Mouse (Mus musculus) neural tube, embryonic 13.5 days (tissue): ENCODE results near the gene Dnajb4. TPM values are rescaled to one million over a fixed set of nuclear protein-coding genes. Genes with fewer than 3 reads are reported as not detected.

Experiments
- ATAC-seq: fragments of 200-750 bp; cut with Nextera tagmentation; 2 replicates; pipeline ENCODE4 v1.8.0; 2017; ENCODE audit warnings: low read depth, mild to moderate bottlenecking, moderate TSS enrichment, moderate library complexity
- H3K27ac ChIP-seq: fragments of 300-500 bp; sonication (generic); replicated peaks from 2 replicates; pipeline ENCODE4 v1.5.1; 2015; ENCODE audit warnings: moderate library complexity, mild to moderate bottlenecking, inconsistent platforms
- H3K27me3 ChIP-seq: fragments of 300-500 bp; sonication (generic); 2 replicates; pipeline ENCODE4 v1.6.1; 2015; ENCODE audit warnings: mild to moderate bottlenecking, inconsistent platforms
- H3K36me3 ChIP-seq: fragments of 300-500 bp; sonication (generic); 2 replicates; pipeline ENCODE4 v1.6.1; 2015; ENCODE audit warnings: mild to moderate bottlenecking, inconsistent platforms
- H3K4me1 ChIP-seq: fragments of 300-500 bp; sonication (generic); replicated peaks from 2 replicates; pipeline ENCODE4 v1.6.1; 2015; ENCODE audit warnings: inconsistent platforms
- H3K4me2 ChIP-seq: fragments of 300-500 bp; sonication (generic); 2 replicates; pipeline ENCODE4 v1.6.1; 2015; ENCODE audit warnings: inconsistent platforms, mild to moderate bottlenecking, moderate library complexity
- H3K4me3 ChIP-seq: fragments of 300-500 bp; sonication (generic); 2 replicates; pipeline ENCODE4 v1.5.1; 2015; ENCODE audit warnings: mild to moderate bottlenecking, inconsistent platforms
- H3K9ac ChIP-seq: fragments of 300-500 bp; sonication (generic); 2 replicates; pipeline ENCODE4 v1.6.1; 2015; ENCODE audit warnings: moderate library complexity, mild to moderate bottlenecking, inconsistent platforms
- H3K9me3 ChIP-seq: fragments of 300-500 bp; sonication (generic); 2 replicates; pipeline ENCODE4 v1.6.1; 2016; ENCODE audit warnings: inconsistent platforms
- WGBS: fragments of 180-500 bp; shearing (Covaris S2); methylation state at CpG from one replicate; pipeline ENCODE4 v1.1.7; 2015; 5-methylcytosine and 5-hydroxymethylcytosine counted together
- polyA plus RNA-seq: library from polyadenylated mRNA; unstranded; fragments of >200 nt; fragmentation: Nextera tagmentation; extraction: Ambion mirVana; gene quantifications from 2 replicates; pipeline ENCODE4 v1.2.1, GENCODE M21; 2015

Gene Dnajb4
- polyA plus RNA-seq, 1 experiment from 2014 or later, result 38.5 TPM

DNA sequence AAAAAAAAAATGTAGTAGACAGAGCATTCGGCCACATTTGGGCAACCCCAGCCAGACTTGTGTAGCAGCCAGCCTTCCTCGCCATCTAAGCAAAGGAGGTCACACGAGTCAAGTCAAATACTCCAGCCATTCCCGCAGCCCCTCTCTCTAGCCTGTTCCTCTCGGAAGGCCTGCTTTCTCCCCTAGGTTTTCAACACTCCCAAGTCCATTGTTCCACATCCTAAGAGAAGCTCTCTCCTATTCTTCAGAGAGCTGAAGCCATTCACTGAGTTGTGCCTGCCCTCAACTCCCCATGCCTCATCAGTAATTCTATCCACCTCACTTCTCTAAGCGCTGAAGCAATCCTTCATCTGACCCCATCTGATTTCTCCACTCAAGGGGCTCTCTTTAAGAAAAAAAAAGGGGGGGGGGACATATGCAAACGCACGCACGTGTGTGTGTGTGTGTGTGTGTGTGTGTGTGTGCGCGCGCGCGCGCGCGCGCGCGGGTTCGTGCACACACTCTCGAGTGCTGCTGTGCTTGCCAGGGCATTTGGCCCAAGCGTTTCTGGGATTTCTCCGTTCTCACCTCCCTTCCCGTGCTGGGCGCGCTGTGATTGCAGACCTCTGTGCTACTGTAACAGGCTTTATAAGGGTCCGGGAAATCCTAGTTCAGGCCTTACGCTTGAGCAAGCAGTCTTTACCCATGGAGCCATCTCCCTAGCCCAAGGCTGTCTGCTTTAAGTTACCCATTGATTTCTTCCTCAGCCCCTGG, 43.2 kb downstream of the Dnajb4 start:
- H3K4me3 ChIP-seq, result peak overlapping the region; percentile 58
- peaks cover 25% of the 10 kb centered on the region for H3K4me1 ChIP-seq
- peak overlapping the region; percentile 82 for H3K9ac ChIP-seq
- no peaks in the 10 kb centered on the region for H3K36me3 ChIP-seq
- ATAC-seq, result peak; percentile 52
- no peaks in the 10 kb centered on the region for H3K9me3 ChIP-seq
- 7% methylated on average over 29 of the region's 29 CpGs for WGBS
- H3K27ac ChIP-seq, result peak overlapping the region; percentile 61
- H3K27me3 ChIP-seq, result peaks cover 12% of the 10 kb centered on the region
- peak overlapping the region; percentile 95 for H3K4me2 ChIP-seq

- Histone ChIP-seq H3K36me3 (no peaks in the 10 kb centered on the region), H3K27me3 (peaks cover 12% of the 10 kb centered on the region), H3K4me1 (peaks cover 25% of the 10 kb centered on the region), H3K27ac (peak within 1 kb of the TSS; percentile 61), H3K9ac (peak within 1 kb of the TSS; percentile 82), H3K4me3 (peak within 1 kb of the TSS; percentile 58), H3K4me2 (peak within 1 kb of the TSS; percentile 95), H3K9me3 (no peaks in the 10 kb centered on the region)
- 6% methylated on average over 10 of the region's 10 CpGs for WGBS
- ATAC-seq, result peak; percentile 69
Measured at GRCm38 (mm10) chr3:152166099-152166423, 44.0 kb downstream of the Dnajb4 start, which contains the start of gene Gipc2. TSS of gene Gipc2 (minus strand) at chr3:152166230.

DNA sequence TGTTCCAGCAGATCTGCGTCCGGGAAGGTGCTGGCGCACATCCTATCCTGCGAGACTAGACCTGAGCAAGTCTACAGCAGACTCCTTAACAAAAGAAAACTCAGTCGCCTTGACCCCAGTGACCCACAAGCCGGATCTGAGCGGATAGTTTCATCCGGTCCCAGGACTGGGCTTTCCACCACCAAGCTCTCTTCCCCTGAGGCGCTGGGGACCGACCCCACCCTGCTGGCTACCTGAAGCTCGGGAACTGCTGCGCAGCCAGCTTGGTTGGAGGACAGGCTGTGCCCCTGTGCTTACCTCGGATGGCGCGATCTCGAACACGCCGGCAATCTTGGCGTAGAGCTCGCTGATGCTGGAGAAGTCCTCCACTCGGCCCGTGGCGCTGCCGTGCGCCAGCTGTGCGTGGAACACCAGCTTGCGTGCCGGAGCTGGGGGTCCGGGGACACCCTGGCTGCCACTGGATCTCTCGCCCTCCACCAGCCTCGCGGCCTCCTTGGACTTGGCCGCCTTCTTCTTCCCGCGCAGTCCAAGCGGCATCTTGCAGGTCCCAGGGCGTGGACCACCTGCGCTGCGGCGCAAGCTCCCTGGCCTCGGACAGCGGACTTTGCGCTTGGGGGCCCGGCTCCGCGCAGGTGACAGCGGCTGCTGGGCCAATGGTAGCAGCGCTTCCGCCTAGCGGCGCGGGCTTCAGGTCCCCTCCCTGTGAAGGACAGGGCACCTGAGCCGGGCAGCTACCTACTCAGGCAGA, 44.6 kb downstream of the Dnajb4 start:
- H3K27ac ChIP-seq, result peak overlapping the region; percentile 61
- ATAC-seq, result peak; percentile 76
- H3K4me3 ChIP-seq, result peak overlapping the region; percentile 58
- peak overlapping the region; percentile 82 for H3K9ac ChIP-seq
- H3K4me1 ChIP-seq, result peaks cover 25% of the 10 kb centered on the region
- 1% methylated on average over 53 of the region's 53 CpGs for WGBS
- H3K36me3 ChIP-seq, result no peaks in the 10 kb centered on the region
- H3K9me3 ChIP-seq, result no peaks in the 10 kb centered on the region
- H3K27me3 ChIP-seq, result peaks cover 12% of the 10 kb centered on the region
- H3K4me2 ChIP-seq, result peak overlapping the region; percentile 95

- H3K4me1 ChIP-seq, result peaks cover 25% of the 10 kb centered on the region
- no peaks in the 10 kb centered on the region for H3K36me3 ChIP-seq
- H3K9me3 ChIP-seq, result no peaks in the 10 kb centered on the region
- 36% methylated on average over 9 of the region's 9 CpGs for WGBS
- H3K27ac ChIP-seq, result no peak overlapping the region
- peak overlapping the region; percentile 95 for H3K4me2 ChIP-seq
- H3K9ac ChIP-seq, result peak overlapping the region; percentile 82
- peak overlapping the region; percentile 58 for H3K4me3 ChIP-seq
- peak; percentile 7; the same call in 1 of the 2 replicates for ATAC-seq
- H3K27me3 ChIP-seq, result peaks cover 12% of the 10 kb centered on the region
Measured at GRCm38 (mm10) chr3:152165014-152165350, 45.1 kb downstream of the Dnajb4 start.

- no peaks in the 10 kb centered on the region for H3K9me3 ChIP-seq
- H3K27ac ChIP-seq, result no peak overlapping the region
- peaks cover 25% of the 10 kb centered on the region for H3K4me1 ChIP-seq
- WGBS, result 92% methylated on average over 8 of the region's 8 CpGs
- H3K4me2 ChIP-seq, result no peak overlapping the region
- ATAC-seq, result no peak
- H3K36me3 ChIP-seq, result no peaks in the 10 kb centered on the region
- H3K4me3 ChIP-seq, result no peak overlapping the region
- no peak overlapping the region for H3K9ac ChIP-seq
- H3K27me3 ChIP-seq, result peaks cover 12% of the 10 kb centered on the region
Measured at GRCm38 (mm10) chr3:152163320-152163719, 46.8 kb downstream of the Dnajb4 start.

DNA sequence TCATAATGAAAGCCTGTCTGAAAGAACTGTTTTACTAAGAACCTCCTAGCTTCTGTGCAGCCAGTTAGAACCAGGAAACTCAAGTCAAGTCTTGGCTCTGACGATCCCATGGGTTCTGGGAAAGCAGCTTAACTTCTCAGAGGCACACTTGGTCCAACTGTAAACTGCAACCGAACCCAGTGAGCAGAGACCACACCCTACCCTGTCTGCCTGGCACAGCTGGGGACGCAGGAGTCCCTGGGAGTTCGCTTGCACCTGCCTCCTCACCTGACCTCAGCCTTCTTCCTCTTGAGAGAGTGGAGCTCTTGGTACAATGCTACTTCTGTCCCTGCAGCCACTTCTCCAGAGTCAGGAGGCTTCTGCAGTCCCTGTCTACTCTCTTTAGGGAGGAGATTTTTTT, 49.5 kb downstream of the Dnajb4 start:
- Histone ChIP-seq H3K4me3 (no peak overlapping the region), H3K4me2 (no peak overlapping the region), H3K9me3 (no peaks in the 10 kb centered on the region), H3K36me3 (no peaks in the 10 kb centered on the region), H3K9ac (no peak overlapping the region), H3K4me1 (peaks cover 7% of the 10 kb centered on the region), H3K27ac (no peak overlapping the region), H3K27me3 (peaks cover 6% of the 10 kb centered on the region)
- ATAC-seq, result no peak
- 59% methylated on average over 4 of the region's 4 CpGs for WGBS

DNA sequence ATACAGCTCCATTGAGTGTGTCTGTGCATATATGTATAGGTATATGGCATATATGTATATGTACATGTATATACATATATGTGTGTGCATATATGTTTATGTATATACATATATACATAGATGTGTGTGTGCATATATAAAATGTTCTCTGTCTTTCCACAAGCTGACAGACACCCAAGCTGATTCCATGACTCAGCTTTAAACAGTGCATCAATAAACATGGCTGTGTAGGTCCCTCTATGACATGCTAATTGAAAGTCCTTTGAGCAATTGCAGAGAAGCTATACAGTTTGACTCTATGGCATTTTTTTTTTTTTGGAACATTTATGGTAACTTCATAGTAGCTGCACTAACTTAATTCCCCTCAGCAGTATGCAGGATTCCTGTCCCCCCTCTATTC, 50.8 kb downstream of the Dnajb4 start:
- Histone ChIP-seq H3K27ac (no peak overlapping the region), H3K4me2 (no peak overlapping the region), H3K4me1 (peaks cover 4% of the 10 kb centered on the region; the same call in 1 of the 2 replicates), H3K27me3 (no peaks in the 10 kb centered on the region; the same call in 1 of the 2 replicates), H3K36me3 (no peaks in the 10 kb centered on the region), H3K9me3 (no peaks in the 10 kb centered on the region), H3K9ac (no peak overlapping the region), H3K4me3 (no peak overlapping the region)
- ATAC-seq, result peak; percentile 28; the same call in 1 of the 2 replicates

DNA sequence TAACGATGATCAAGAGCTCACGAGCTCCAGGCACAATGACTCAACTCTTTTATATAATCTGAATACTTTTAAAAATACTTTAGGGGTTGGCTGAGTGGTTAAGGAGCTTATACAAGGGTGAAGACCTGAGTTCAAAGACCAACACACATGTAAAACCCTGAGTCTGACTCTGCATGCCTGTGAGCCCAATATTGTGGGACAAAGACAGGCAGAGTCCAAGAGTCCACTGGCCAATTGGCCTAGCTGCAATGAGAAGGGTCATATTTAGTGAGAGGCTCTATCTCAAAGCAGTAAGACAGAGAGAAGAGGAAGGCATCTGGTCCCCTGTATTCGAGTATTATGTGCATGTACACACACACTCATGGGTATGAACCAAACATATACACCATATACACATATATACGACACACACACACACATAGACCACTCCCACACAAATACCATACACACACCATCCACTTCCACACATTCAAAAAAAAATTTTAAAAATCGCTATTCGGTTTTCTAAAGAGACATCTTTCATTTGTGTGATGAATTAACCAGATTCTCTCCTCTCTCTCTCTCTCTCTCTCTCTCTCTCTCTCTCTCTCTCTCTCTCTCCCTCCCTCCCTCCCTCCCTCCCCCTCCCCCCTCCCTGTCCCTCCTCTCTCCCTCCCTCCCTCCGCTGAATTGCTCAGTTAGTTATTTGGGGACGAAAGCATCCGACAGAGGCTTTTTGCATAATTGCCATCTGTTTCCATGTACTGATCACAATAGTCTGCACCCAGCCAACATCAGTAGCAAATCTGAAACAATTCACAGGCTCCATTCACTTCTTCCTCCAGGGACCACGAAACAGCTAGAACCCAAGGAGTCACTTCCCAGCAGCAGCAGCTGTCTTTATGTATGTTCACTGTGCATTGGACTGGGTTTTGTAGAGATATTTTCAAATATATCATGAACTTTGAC, 51.5 kb downstream of the Dnajb4 start:
- ATAC-seq, result peak; percentile 74; the same call in 1 of the 2 replicates
- Histone ChIP-seq H3K4me2 (no peak overlapping the region), H3K9ac (no peak overlapping the region), H3K27ac (no peak overlapping the region), H3K9me3 (no peaks in the 10 kb centered on the region), H3K27me3 (no peaks in the 10 kb centered on the region), H3K36me3 (no peaks in the 10 kb centered on the region), H3K4me3 (no peak overlapping the region), H3K4me1 (peaks cover 4% of the 10 kb centered on the region; the same call in 1 of the 2 replicates)
- 58% methylated on average over 10 of the region's 10 CpGs for WGBS

DNA sequence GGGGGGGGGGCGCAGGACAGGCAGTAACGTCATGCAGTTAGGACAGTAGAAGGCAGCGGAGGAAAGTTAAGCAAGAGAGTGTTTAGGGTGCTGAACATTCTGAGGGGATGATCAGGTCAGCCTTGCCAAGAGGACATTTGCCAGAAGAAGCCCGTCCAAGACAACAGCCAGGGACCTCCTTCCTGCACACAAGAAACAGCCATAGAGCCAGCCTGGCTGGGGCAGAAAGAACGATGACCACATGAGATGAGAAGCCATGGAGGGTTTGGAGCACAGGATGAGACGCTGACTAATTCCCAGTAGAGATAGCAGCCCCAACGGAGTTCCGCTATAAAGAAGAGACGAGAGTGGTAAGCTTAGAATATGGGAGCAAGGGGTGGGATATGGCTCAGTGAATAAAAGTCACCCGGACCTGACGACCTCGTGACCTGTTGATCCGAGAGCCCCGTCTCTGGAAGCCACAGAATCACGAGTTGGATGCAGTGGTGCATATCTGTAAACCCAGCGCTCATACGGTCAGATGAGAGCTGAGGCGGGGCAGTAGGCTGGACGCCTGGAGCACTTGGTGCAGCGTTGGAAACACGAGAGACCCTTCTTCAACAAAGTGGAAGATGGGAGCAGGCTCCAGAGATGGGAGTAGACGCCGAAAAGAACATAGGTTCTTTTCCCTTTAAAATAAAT, 53.1 kb downstream of the Dnajb4 start:
- H3K27ac ChIP-seq, result no peak overlapping the region
- H3K4me2 ChIP-seq, result no peak overlapping the region
- H3K9me3 ChIP-seq, result no peaks in the 10 kb centered on the region
- no peaks in the 10 kb centered on the region for H3K27me3 ChIP-seq
- 84% methylated on average over 23 of the region's 23 CpGs for WGBS
- no peak overlapping the region for H3K4me3 ChIP-seq
- no peak for ATAC-seq
- H3K36me3 ChIP-seq, result no peaks in the 10 kb centered on the region
- peaks cover 4% of the 10 kb centered on the region; the same call in 1 of the 2 replicates for H3K4me1 ChIP-seq
- H3K9ac ChIP-seq, result no peak overlapping the region

DNA sequence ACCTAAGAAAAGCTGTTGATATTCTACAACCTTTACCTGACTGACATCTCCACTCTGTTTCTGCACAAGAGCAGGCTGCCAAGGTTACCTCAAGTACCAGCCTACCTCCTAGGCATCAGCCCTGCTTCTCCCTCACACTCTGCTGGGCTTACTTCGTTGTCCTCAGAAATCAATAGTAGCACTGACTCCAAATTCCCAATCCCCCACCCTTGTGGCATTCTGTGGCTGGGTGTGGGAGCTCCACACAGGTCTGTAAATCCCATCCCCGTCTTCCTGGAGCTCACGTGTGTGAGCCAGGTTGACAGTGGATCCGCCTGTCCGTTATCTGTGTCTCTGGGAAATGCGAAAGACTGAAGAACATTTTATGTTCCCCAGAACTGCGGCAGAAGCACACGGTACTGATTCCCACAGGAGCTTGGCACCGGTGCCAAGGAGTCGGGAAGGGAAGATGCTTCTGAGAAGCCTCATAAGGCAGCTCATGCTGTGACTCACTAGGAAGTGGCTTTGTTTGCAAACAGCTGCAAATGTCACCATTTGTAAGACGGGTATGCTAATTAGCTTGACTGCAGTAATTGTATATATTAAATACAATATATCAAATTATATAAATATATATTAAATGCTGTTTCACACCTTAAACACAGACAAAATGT, 54.7 kb downstream of the Dnajb4 start:
- no peaks in the 10 kb centered on the region for H3K27me3 ChIP-seq
- no peak overlapping the region for H3K4me2 ChIP-seq
- ATAC-seq, result no peak; the same call in 1 of the 2 replicates
- no peak overlapping the region for H3K4me3 ChIP-seq
- H3K4me1 ChIP-seq, result peaks cover 4% of the 10 kb centered on the region; the same call in 1 of the 2 replicates
- H3K9ac ChIP-seq, result no peak overlapping the region
- H3K36me3 ChIP-seq, result no peaks in the 10 kb centered on the region
- peak overlapping the region; percentile 25; the same call in 1 of the 2 replicates for H3K27ac ChIP-seq
- 42% methylated on average over 11 of the region's 11 CpGs for WGBS
- no peaks in the 10 kb centered on the region for H3K9me3 ChIP-seq

DNA sequence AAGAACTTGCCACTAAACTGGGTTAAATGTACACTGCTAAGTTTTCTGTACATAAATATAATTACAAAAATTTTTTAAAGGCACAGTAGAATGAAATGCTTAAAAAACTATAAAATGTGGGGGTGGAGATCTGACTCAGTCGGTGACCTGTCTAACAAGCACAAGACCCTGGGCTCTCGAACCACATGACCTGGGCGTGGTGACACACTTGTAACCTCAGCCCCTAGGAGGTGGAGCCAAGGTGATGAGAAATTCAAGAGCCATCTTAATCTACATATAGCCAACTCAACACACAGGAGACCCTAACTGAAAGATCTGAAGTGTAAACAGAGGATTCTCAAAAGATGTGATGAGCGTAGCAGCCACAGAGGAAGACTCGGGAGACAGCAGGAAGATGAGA, 56.0 kb downstream of the Dnajb4 start:
- WGBS, result 90% methylated on average over 5 of the region's 5 CpGs
- Histone ChIP-seq H3K4me1 (peaks cover 4% of the 10 kb centered on the region; the same call in 1 of the 2 replicates), H3K27me3 (no peaks in the 10 kb centered on the region), H3K4me3 (no peak overlapping the region), H3K36me3 (no peaks in the 10 kb centered on the region), H3K27ac (no peak overlapping the region), H3K9ac (no peak overlapping the region), H3K9me3 (no peaks in the 10 kb centered on the region), H3K4me2 (no peak overlapping the region)
- no peak for ATAC-seq
